Mouse (Mus musculus): ENCODE measurements at regions not wholly inside any gene's neighbourhood (a gene's known extent, or its start where the extent isn't known, plus 50 kb on each side); places are given as distances from the start of the nearest gene placed in this dataset.
A peak's percentile ranks its signal among the peaks of the same experiment; 100 is the strongest.

DNA sequence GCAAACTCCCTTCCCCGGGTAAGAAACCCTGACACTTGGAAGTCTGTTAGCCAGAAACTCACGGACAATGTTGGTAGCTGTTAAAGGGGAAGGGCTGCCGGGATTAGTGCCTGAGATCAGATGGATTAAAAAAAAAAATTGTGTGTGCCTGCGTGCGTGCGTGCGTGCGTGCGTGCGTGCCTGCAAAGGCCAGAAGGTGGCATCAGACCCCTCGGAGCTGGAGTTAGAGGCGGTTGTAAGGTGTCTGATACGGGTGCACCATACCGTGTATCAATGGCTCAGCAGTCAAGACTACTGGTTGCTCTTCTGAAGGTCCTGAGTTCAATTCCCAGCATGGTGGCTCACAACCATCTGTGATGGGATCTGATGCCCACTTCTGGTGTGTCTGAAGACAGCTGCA is 59.0 kb upstream of the Ccdc167 start:
- DNase-seq (ENCODE audit: low read depth, low spot score) = no peak

DNA sequence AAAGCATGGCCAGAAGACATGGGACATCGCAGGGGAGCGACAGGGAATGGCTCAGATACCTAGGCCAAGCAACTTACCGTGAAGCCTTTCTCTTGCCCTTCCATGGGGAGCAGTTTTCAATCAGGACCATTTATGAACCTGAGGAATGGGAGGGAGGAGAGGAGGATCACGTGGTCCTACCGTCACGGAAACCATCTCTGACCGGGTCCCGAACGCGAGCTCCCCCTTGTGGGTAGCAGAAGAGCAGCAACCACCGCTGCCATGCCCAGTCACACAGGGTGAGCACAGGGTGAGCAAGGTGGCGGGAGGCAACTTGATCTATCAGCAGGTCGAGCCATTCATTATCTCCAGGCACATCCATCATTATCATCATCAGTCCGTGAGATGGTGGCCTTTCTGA is 56.5 kb upstream of the Ccdc167 start:
- DNase-seq (ENCODE audit: low read depth, low spot score) = peak; percentile 34

DNA sequence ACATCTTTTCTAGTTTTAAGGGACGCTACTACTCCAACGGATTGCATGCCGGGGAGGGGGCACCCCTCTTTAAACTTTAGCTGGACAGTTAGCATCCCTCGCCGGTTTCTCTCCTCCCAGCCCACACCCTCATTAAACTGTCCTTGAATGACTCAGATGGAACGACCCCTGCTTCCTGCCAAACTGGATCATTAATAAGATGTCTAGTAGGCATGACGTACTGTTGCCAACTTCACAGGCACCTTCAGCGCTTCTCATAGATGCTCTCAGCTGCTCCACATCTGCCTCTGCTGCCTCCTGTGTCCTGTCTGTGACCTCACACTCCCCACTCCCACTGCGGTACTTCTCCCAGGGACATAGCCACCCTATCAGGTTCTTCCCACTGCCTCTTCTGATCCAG is 54.1 kb upstream of the Ccdc167 start:
- no peak for DNase-seq (ENCODE audit: low read depth, low spot score)

DNA sequence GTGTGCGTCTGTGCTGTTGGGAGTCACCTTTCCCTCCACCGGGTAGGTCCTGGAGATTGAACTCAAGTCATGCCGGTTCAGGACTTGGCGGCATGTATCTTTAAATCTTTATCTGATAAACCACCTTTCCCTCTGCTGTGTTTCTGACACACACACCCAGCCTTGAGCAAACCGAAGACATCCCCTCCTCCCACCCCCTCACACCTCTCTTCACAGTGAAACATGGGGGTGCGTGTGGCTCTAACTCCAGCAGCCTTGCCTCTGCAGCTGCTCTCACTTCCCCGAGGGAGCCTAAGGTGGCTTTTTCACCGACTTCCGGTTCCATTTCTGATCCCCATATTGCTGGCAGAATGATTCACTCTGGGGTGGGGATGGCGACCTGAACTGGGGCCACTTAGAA is 52.8 kb upstream of the Ccdc167 start:
- no peak for DNase-seq (ENCODE audit: low read depth, low spot score)

DNA sequence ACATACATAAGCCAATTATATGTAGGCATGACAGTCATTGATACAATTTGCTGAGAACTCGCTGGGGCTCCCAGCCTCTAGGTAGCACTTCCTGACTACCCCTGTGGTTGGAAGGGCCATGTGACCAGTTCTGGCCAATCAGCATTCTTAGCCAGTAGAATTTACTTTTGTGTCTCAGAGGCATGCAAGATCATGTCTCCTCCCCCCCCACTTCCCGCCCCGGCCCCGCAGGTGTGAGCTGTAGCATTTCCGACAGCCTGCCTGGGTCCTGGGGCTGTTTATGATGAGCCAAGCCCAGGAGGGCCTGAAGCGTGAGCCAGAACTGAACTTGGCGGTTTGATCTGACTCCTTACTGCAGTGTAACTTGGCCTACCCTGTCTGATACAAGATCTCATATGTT is 52.3 kb upstream of the Ccdc167 start:
- DNase-seq (ENCODE audit: low read depth, low spot score) = peak; percentile 13

DNA sequence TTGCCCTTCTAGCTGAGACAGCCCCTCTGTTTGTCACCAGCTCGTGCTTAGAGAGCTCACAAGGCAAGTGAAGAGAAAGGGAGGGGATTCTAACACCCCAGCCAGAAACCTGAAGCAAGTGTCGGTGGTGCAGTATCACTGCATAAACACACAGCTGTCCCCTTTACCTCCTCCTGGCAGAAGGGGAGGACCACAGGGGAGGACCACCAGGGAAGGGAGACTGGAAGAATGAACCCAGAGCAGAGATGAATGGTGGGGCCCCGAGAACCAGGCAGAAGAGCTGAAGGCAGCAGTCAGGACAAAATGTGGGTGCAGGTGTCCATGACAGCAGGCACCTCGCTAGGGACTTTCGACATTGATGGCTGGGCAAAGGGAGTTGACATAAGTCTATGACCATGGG is 51.8 kb upstream of the Ccdc167 start:
- DNase-seq (ENCODE audit: low read depth, low spot score) = no peak

Data from skeletal muscle tissue, adult 2 months (tissue).